Mouse (Mus musculus) kidney, postnatal 25 days (tissue): ENCODE measurements around the gene Tubg2.

ENCODE experiments used
- DNase-seq, 2 experiments: peaks; one replicate each; pipeline ENCODE4 v3.0.0; 2021; ENCODE audit warnings: mixed read lengths in 2 of 2

Gene Tubg2

GRCm38 (mm10) chr11:101167211-101167962 lies 11.7 kb downstream of the Tubg2 start:
- peak in 1 of 2 experiments; percentile 39 for DNase-seq

GRCm38 (mm10) chr11:101167963-101168300 lies 12.2 kb downstream of the Tubg2 start:
- DNase-seq: no peak

- peak; percentile 69 to 77 for DNase-seq
These were observed 12.7 kb downstream of the Tubg2 start for GRCm38 (mm10) chr11:101168301-101168980.

GRCm38 (mm10) chr11:101169301-101170107 lies 13.8 kb downstream of the Tubg2 start:
- peak in 1 of 2 experiments; percentile 35 for DNase-seq

- DNase-seq: peak; percentile 62 to 86
These were observed 14.7 kb downstream of the Tubg2 start, which contains the start of gene Cntnap1 for GRCm38 (mm10) chr11:101170354-101170810. TSS of gene Cntnap1 (plus strand) at chr11:101170523.

GRCm38 (mm10) chr11:101170811-101171610 lies 15.3 kb downstream of the Tubg2 start, which contains the start of gene Plekhh3:
TSS of gene Plekhh3 (minus strand) at chr11:101171351.
- peak; percentile 97 to 99 for DNase-seq

GRCm38 (mm10) chr11:101171721-101172433 lies 16.2 kb downstream of the Tubg2 start:
- DNase-seq: peak; percentile 76 to 89

- no peak for DNase-seq
These were observed 16.7 kb downstream of the Tubg2 start for GRCm38 (mm10) chr11:101172434-101172815.

GRCm38 (mm10) chr11:101173112-101173511 lies 17.4 kb downstream of the Tubg2 start:
- peak; percentile 89 to 92 for DNase-seq

- DNase-seq: peak; percentile 82 to 92
These were observed 18.1 kb downstream of the Tubg2 start for GRCm38 (mm10) chr11:101173631-101174388.

GRCm38 (mm10) chr11:101174389-101174745 lies 18.7 kb downstream of the Tubg2 start:
- peak; percentile 52 to 69 for DNase-seq

- no peak for DNase-seq
These were observed 19.3 kb downstream of the Tubg2 start, which contains the start of gene Ccr10 for GRCm38 (mm10) chr11:101174851-101175628. TSS of gene Ccr10 (minus strand) at chr11:101175443.

GRCm38 (mm10) chr11:101175636-101176116 lies 20.0 kb downstream of the Tubg2 start:
- no peak for DNase-seq

- DNase-seq: peak; percentile 54 to 64
These were observed 20.5 kb downstream of the Tubg2 start for GRCm38 (mm10) chr11:101176117-101176691.

- DNase-seq: peak; percentile 69 to 76
These were observed 21.4 kb downstream of the Tubg2 start for GRCm38 (mm10) chr11:101176933-101177773.

- no peak for DNase-seq
These were observed 22.7 kb downstream of the Tubg2 start for GRCm38 (mm10) chr11:101178061-101179058.

- DNase-seq: no peak
These were observed 23.6 kb downstream of the Tubg2 start for GRCm38 (mm10) chr11:101179306-101179705.
